Comparison of ENCODE assay signal across 20 mouse cellular contexts in the genomic region with DNA sequence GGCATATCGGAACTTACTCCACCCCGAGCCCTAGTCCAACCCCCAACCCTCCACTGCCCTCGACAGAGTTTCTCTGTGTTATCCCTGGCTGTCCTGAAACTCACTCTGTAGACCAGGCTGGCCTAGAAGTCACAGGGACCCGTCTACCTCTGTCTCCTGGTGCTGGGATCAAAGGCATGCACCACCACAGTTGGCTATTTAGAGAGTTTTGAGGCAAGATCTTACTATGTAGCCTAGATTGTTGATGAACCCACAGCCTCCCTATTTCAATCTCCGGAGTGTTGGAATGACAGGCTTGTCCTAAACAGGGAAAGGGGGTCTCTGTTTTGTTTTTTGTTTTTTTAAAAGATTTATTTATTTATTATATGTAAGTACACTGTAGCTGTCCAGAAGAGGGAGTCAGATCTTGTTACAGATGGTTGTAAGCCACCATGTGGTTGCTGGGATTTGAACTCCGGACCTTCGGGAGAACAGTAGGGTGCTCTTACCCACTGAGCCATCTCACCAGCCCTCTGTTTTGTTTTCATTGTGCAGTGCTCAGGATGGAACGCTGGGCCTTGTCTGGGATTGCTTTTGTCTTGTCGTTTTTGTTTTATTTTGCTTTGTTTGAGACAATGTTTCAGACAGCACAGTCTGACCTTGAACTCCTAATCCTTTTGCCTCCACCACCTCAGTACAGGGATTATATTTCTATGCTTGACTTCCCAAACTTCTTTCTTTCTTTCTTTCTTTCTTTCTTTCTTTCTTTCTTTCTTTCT. TPM values are rescaled to one million over a fixed set of nuclear protein-coding genes. Genes with fewer than 3 reads are reported as not detected.
"Had no signal": no experiment of that assay in that cellular context is flagged by ENCODE, and none has a peak within 500 bp of the region (broad histone marks: within the 10 kb centered on the region; RNA-seq: fewer than 3 reads in every experiment).

No protein-coding gene starts in this region.

RNA-seq across cellular contexts. Expression of a gene that starts 4.8 kb away (rescaled TPM):
- total RNA-seq: heart, postnatal 10 days; heart, postnatal 36 days; heart, postnatal 4 days; hematopoietic stem cell, adult 5-6 weeks; hindbrain, postnatal 0 days; layer of hippocampus, adult 2 months; layer of hippocampus, postnatal 10 days; layer of hippocampus, postnatal 14 days; layer of hippocampus, postnatal 36 days had no signal
- polyA plus RNA-seq: heart, embryonic 12.5 days; heart, embryonic 13.5 days; heart, embryonic 14.5 days; heart, embryonic 15.5 days; heart, postnatal 0 days; hindbrain, embryonic 10.5 days; hindbrain, embryonic 11.5 days; hindbrain, embryonic 13.5 days; hindbrain, embryonic 15.5 days; hindbrain, embryonic 16.5 days; hindbrain, postnatal 0 days; inflammation-experienced regulatory T-cells, adult 6 months had no signal

RNA-seq across cellular contexts. Expression of a gene that starts 19.0 kb away (rescaled TPM):
- polyA plus RNA-seq: inflammation-experienced regulatory T-cells, adult 6 months had no signal

RNA-seq across cellular contexts. Expression of a gene that starts 59.2 kb away (rescaled TPM):
- polyA plus RNA-seq: inflammation-experienced regulatory T-cells, adult 6 months had no signal
